ENCODE assay signal across 16 mouse cellular contexts in the genomic region with DNA sequence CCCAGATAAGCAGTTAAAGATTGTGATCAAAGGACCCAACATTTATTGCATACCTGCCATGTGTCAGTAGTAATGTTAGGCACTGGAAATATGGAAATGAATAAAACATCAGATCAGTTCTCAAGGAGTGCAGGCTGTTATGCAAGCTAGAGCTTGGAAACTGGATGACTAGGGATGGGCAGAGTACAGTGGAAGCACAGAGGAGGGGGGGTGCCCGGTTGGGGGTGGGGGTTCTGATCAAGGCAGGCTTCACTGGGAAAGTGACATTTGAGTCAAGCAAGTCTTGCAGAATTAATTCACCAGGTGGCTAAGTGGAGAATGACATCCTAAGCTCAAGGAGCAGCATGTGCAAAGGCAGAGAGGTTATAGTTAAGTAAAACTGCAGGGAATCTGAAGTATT. TPM values are rescaled to one million over a fixed set of nuclear protein-coding genes. Genes with fewer than 3 reads are reported as not detected.
A peak's percentile ranks its signal among the peaks of the same experiment; 100 is the strongest.
DNase-seq lines count a peak whose midpoint lies in the region; ATAC-seq and TF ChIP-seq lines count a peak whose summit lies in the region.
"Had no signal": no experiment of that assay in that cellular context is flagged by ENCODE, and none has a peak within 500 bp of the region (broad histone marks: within the 10 kb centered on the region; RNA-seq: fewer than 3 reads in every experiment).

No protein-coding gene starts in this region.

- WGBS in hindbrain, embryonic 13.5 days = 43% methylated on average over 1 of the region's 1 CpGs
- WGBS in hindbrain, embryonic 10.5 days = 25% methylated on average over 1 of the region's 1 CpGs
- 47% methylated on average over 1 of the region's 1 CpGs for WGBS in forebrain, embryonic 16.5 days
- 35% methylated on average over 1 of the region's 1 CpGs for WGBS in midbrain, postnatal 0 days

- no peak overlapping the region for H3K4me3 ChIP-seq in hindbrain, embryonic 13.5 days
- H3K4me3 ChIP-seq in hindbrain, embryonic 10.5 days = no peak overlapping the region
- H3K4me3 ChIP-seq in forebrain, embryonic 16.5 days (replicated peaks; ENCODE audit: low read length) = peak overlapping the region; percentile 1; the same call in 1 of the 2 replicates
- peak overlapping the region; percentile 22 for H3K4me3 ChIP-seq in midbrain, postnatal 0 days (ENCODE audit: low read depth, low read length)
- H3K4me3 ChIP-seq: heart, embryonic 12.5 days; liver, embryonic 13.5 days had no signal

- peaks cover 6% of the 10 kb centered on the region; the same call in 1 of the 2 replicates for H3K4me1 ChIP-seq in hindbrain, embryonic 13.5 days (replicated peaks)
- H3K4me1 ChIP-seq in hindbrain, embryonic 10.5 days (replicated peaks) = no peaks in the 10 kb centered on the region
- H3K4me1 ChIP-seq in forebrain, embryonic 16.5 days (replicated peaks; ENCODE audit: control insufficient read depth, insufficient read depth, low read length) = no peaks in the 10 kb centered on the region
- H3K4me1 ChIP-seq in midbrain, postnatal 0 days (ENCODE audit: insufficient read depth, low read length) = no peaks in the 10 kb centered on the region
- H3K4me1 ChIP-seq: heart, embryonic 12.5 days; liver, embryonic 13.5 days had no signal

- H3K4me2 ChIP-seq in hindbrain, embryonic 13.5 days = peak overlapping the region; percentile 54
- H3K4me2 ChIP-seq in forebrain, embryonic 16.5 days (ENCODE audit: low read length) = peak overlapping the region; percentile 41
- H3K4me2 ChIP-seq in midbrain, postnatal 0 days (ENCODE audit: low read depth, low read length, poor library complexity, severe bottlenecking) = peak overlapping the region; percentile 50
- H3K4me2 ChIP-seq: heart, embryonic 12.5 days; liver, embryonic 13.5 days had no signal

- H3K27me3 ChIP-seq in hindbrain, embryonic 13.5 days = peaks cover 5% of the 10 kb centered on the region; the same call in 1 of the 2 replicates
- H3K27me3 ChIP-seq in hindbrain, embryonic 10.5 days (ENCODE audit: insufficient read depth, poor library complexity, severe bottlenecking) = peaks cover 55% of the 10 kb centered on the region
- H3K27me3 ChIP-seq in forebrain, embryonic 16.5 days (replicated peaks; ENCODE audit: control insufficient read depth, insufficient read depth, low read length) = no peaks in the 10 kb centered on the region
- no peaks in the 10 kb centered on the region; the same call in 1 of the 2 replicates for H3K27me3 ChIP-seq in midbrain, postnatal 0 days (ENCODE audit: insufficient read depth, low read length)

- no peaks in the 10 kb centered on the region for H3K9me3 ChIP-seq in hindbrain, embryonic 13.5 days
- H3K9me3 ChIP-seq in hindbrain, embryonic 10.5 days = no peaks in the 10 kb centered on the region
- no peaks in the 10 kb centered on the region for H3K9me3 ChIP-seq in forebrain, embryonic 16.5 days (ENCODE audit: control insufficient read depth, low read length)
- no peaks in the 10 kb centered on the region for H3K9me3 ChIP-seq in midbrain, postnatal 0 days (ENCODE audit: low read length)
- H3K9me3 ChIP-seq: heart, embryonic 12.5 days; liver, embryonic 13.5 days had no signal

- 0 out of 2 replicates have a peak, but pooled peaks have one; percentile 12 for TF ChIP-seq CTCF in midbrain, postnatal 0 days (IDR thresholded peaks at IDR 0.05)

- H3K36me3 ChIP-seq in hindbrain, embryonic 13.5 days = no peaks in the 10 kb centered on the region
- no peaks in the 10 kb centered on the region for H3K36me3 ChIP-seq in hindbrain, embryonic 10.5 days
- no peaks in the 10 kb centered on the region for H3K36me3 ChIP-seq in forebrain, embryonic 16.5 days (ENCODE audit: control insufficient read depth, insufficient read depth)
- no peaks in the 10 kb centered on the region for H3K36me3 ChIP-seq in midbrain, postnatal 0 days (ENCODE audit: insufficient read depth, low read length)
- H3K36me3 ChIP-seq: heart, embryonic 12.5 days; liver, embryonic 13.5 days had no signal

- H3K27ac ChIP-seq in hindbrain, embryonic 13.5 days = no peak overlapping the region
- H3K27ac ChIP-seq in hindbrain, embryonic 10.5 days = no peak overlapping the region
- no peak overlapping the region for H3K27ac ChIP-seq in forebrain, embryonic 16.5 days (ENCODE audit: low read length)
- H3K27ac ChIP-seq in midbrain, postnatal 0 days (ENCODE audit: low read depth, low read length) = no peak overlapping the region
- H3K27ac ChIP-seq: liver, embryonic 13.5 days; stomach, postnatal 0 days had no signal

- ATAC-seq in hindbrain, embryonic 13.5 days (ENCODE audit: low FRiP score) = no peak
- peak; percentile 34; the same call in 1 of the 2 replicates for ATAC-seq in forebrain, embryonic 16.5 days
- ATAC-seq in midbrain, postnatal 0 days (ENCODE audit: low FRiP score) = peak; percentile 32; the same call in 1 of the 2 replicates

- intact Hi-C loops in gastrocnemius, postnatal 14 days (cut with DNase I; ENCODE audit: low total_unique reads) = no loop called here

- H3K9ac ChIP-seq in hindbrain, embryonic 13.5 days = no peak overlapping the region
- H3K9ac ChIP-seq in forebrain, embryonic 16.5 days (replicated peaks; ENCODE audit: low read depth, low read length) = no peak overlapping the region
- no peak overlapping the region for H3K9ac ChIP-seq in midbrain, postnatal 0 days (replicated peaks; ENCODE audit: low read length, poor library complexity, severe bottlenecking)
- H3K9ac ChIP-seq: heart, embryonic 12.5 days; liver, embryonic 13.5 days had no signal

- DNase-seq in hindbrain, embryonic 10.5 days (ENCODE audit: low spot score) = no peak
- peak; percentile 26 for DNase-seq in NIH3T3 (ENCODE audit: low read depth)
- no peak for DNase-seq in midbrain, postnatal 0 days (ENCODE audit: low spot score)
- DNase-seq in gastrocnemius, postnatal 14 days = no peak
- no peak for DNase-seq in urinary bladder, postnatal 4 days (ENCODE audit: low spot score in 2 of 2)
- DNase-seq in kidney, postnatal 25 days = no peak
- DNase-seq: cerebellum, adult 11-12 months; heart, postnatal 4 days; kidney, adult 11 months; kidney, postnatal 10 days; liver, embryonic 13.5 days; thymus, postnatal 36 days had no signal

RNA-seq across cellular contexts. Expression of a gene that starts 1.8 kb away (rescaled TPM):
- 144 and 156 TPM in 2 replicates for polyA plus RNA-seq in hindbrain, embryonic 13.5 days (2015; fragmentation: Nextera tagmentation; extraction: Ambion mirVana)
- polyA plus RNA-seq in hindbrain, embryonic 10.5 days (2016; fragmentation: Nextera tagmentation; extraction: Ambion mirVana) = 19.8 and 34.4 TPM in 2 replicates
- polyA plus RNA-seq in forebrain, embryonic 16.5 days (2015; fragmentation: Nextera tagmentation; extraction: Ambion mirVana) = 166 and 180 TPM in 2 replicates
- 348 and 365 TPM in 2 replicates for total RNA-seq in midbrain, postnatal 0 days (2014; rRNA removed)
- polyA plus RNA-seq in midbrain, postnatal 0 days (2015; fragmentation: Nextera tagmentation; extraction: Ambion mirVana) = 284 and 286 TPM in 2 replicates
- 1 to 10 TPM; 2.3 TPM for total RNA-seq in gastrocnemius, postnatal 14 days (2021)

Comparison
In these comparisons a context has a peak if more than half of its experiments do, and no peak if none do; other contexts are left out.
1. H3K4me3 ChIP-seq: peak in forebrain, embryonic 16.5 days (single experiment) and midbrain, postnatal 0 days (single experiment); none in hindbrain, embryonic 13.5 days (single experiment) and hindbrain, embryonic 10.5 days (single experiment).
2. Peak in every context shown above with its lines, with median percentiles within 50 percentile points of each other: H3K4me2 ChIP-seq.